Mouse (Mus musculus): Measurements from ENCODE around the gene Nabp1.

DNA sequence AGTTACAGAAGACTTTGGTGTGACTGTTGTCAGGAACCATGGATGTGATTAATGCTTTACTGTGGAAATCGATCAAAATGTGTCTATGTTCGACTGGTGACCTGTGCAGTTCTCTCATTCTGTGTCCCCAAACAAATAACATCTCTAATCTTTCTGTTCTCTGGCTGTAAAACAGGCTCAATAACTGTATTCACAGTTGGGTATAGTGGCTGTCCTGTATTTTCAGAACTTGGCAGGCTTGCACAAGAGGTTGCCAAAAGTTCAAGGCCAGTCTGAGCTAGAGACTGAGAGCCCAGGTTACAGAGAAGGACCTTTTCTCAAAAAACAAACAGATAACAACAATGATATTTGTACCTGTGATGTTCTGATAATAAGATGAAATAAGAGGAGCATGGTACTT lies 34.1 kb upstream of the Nabp1 start:
- no peak for TF ChIP-seq CTCF (IDR thresholded peaks at IDR 0.05; ENCODE audit: insufficient read depth, low read depth, low read length)
- TF ChIP-seq POLR2A (IDR thresholded peaks at IDR 0.05; ENCODE audit: insufficient read depth, low read depth, low read length): no peak

Measured in olfactory bulb, adult 2 months (tissue).